Mouse (Mus musculus) hindbrain, embryonic 14.5 days (tissue): ENCODE results near the gene Lrrc17. TPM values are rescaled to one million over a fixed set of nuclear protein-coding genes. Genes with fewer than 3 reads are reported as not detected.

Experiments used
- ATAC-seq: fragments of 200-750 bp; cut with Nextera tagmentation; 2 replicates; pipeline ENCODE4 v1.8.0; 2017; ENCODE audit warnings: moderate number of reproducible peaks, mild to moderate bottlenecking, moderate TSS enrichment, moderate library complexity; ENCODE audit not compliant: low FRiP score
- DNase-seq: peaks from one replicate; pipeline ENCODE4 v3.0.0-alpha.2; 2015; ENCODE audit warnings: low spot score
- H3K27ac ChIP-seq: fragments of 300-500 bp; sonication (generic); 2 replicates; pipeline ENCODE4 v1.5.1; 2014; ENCODE audit warnings: mild to moderate bottlenecking, moderate library complexity
- H3K27me3 ChIP-seq: fragments of 300-500 bp; sonication (generic); 2 replicates; pipeline ENCODE4 v1.6.1; 2014; ENCODE audit warnings: mild to moderate bottlenecking, low read length, mixed read lengths; ENCODE audit not compliant: control insufficient read depth, insufficient read depth
- H3K36me3 ChIP-seq: fragments of 300-500 bp; sonication (generic); replicated peaks from 2 replicates; pipeline ENCODE4 v1.6.1; 2014; ENCODE audit not compliant: control insufficient read depth, insufficient read depth
- H3K4me1 ChIP-seq: fragments of 300-500 bp; sonication (generic); replicated peaks from 2 replicates; pipeline ENCODE4 v1.6.1; 2014; ENCODE audit warnings: antibody characterized with exemption, low read length, mixed read lengths; ENCODE audit not compliant: control insufficient read depth, insufficient read depth
- H3K4me2 ChIP-seq: fragments of 300-500 bp; sonication (generic); replicated peaks from 2 replicates; pipeline ENCODE4 v1.6.1; 2014; ENCODE audit warnings: mild to moderate bottlenecking, moderate library complexity
- H3K4me3 ChIP-seq: fragments of 300-500 bp; sonication (generic); replicated peaks from 2 replicates; pipeline ENCODE4 v1.5.1; 2014; ENCODE audit warnings: mild to moderate bottlenecking, low read length
- H3K9ac ChIP-seq: fragments of 300-500 bp; sonication (generic); 2 replicates; pipeline ENCODE4 v1.6.1; 2014
- H3K9me3 ChIP-seq: fragments of 300-500 bp; sonication (generic); 2 replicates; pipeline ENCODE4 v1.6.1; 2016; ENCODE audit warnings: low read length; ENCODE audit not compliant: control insufficient read depth
- WGBS: fragments of 180-500 bp; shearing (Covaris S2); extraction: QIAGEN DNeasy Blood & Tissue Kit; methylation state at CpG from one replicate; pipeline ENCODE4 v1.1.7; 2014; 5-methylcytosine and 5-hydroxymethylcytosine counted together
- polyA plus RNA-seq: library from polyadenylated mRNA; unstranded; fragments of >200 nt; fragmentation: Nextera tagmentation; extraction: Ambion mirVana; gene quantifications from 2 replicates; pipeline ENCODE4 v1.2.1, GENCODE M21; 2014

Lrrc17 gene
- polyA plus RNA-seq, 1 experiment from 2014 or later: 8.6 TPM

- DNase-seq: no peak
- H3K4me1 ChIP-seq: no peaks in the 10 kb centered on the region
- no peaks in the 10 kb centered on the region for H3K27me3 ChIP-seq
- no peak overlapping the region for H3K4me3 ChIP-seq
- H3K9me3 ChIP-seq: no peaks in the 10 kb centered on the region
- H3K36me3 ChIP-seq: no peaks in the 10 kb centered on the region
- H3K9ac ChIP-seq: no peak overlapping the region
- no peak overlapping the region for H3K4me2 ChIP-seq
- ATAC-seq: no peak
- H3K27ac ChIP-seq: no peak overlapping the region
- 83% methylated on average over 8 of the region's 8 CpGs for WGBS
Measured at GRCm38 (mm10) chr5:21505159-21505558, 38.2 kb upstream of the Lrrc17 start.

GRCm38 (mm10) chr5:21506887-21507286 lies 36.5 kb upstream of the Lrrc17 start:
- H3K36me3 ChIP-seq: no peaks in the 10 kb centered on the region
- H3K9ac ChIP-seq: no peak overlapping the region
- H3K27me3 ChIP-seq: no peaks in the 10 kb centered on the region
- no peak overlapping the region for H3K27ac ChIP-seq
- no peak overlapping the region for H3K4me3 ChIP-seq
- no peak for DNase-seq
- no peaks in the 10 kb centered on the region for H3K9me3 ChIP-seq
- no peaks in the 10 kb centered on the region for H3K4me1 ChIP-seq
- ATAC-seq: no peak
- no peak overlapping the region for H3K4me2 ChIP-seq
- WGBS: 74% methylated on average over 1 of the region's 1 CpGs

GRCm38 (mm10) chr5:21509801-21510200 lies 33.6 kb upstream of the Lrrc17 start:
- DNase-seq: no peak
- no peak overlapping the region for H3K4me2 ChIP-seq
- H3K36me3 ChIP-seq: no peaks in the 10 kb centered on the region
- no peak overlapping the region for H3K27ac ChIP-seq
- no peak overlapping the region for H3K4me3 ChIP-seq
- no peak for ATAC-seq
- H3K4me1 ChIP-seq: no peaks in the 10 kb centered on the region
- WGBS: 77% methylated on average over 4 of the region's 4 CpGs
- no peaks in the 10 kb centered on the region for H3K9me3 ChIP-seq
- H3K9ac ChIP-seq: no peak overlapping the region
- H3K27me3 ChIP-seq: no peaks in the 10 kb centered on the region

GRCm38 (mm10) chr5:21513363-21513762 lies 30.0 kb upstream of the Lrrc17 start:
- H3K4me1 ChIP-seq: no peaks in the 10 kb centered on the region
- no peak for ATAC-seq
- no peak overlapping the region for H3K9ac ChIP-seq
- H3K9me3 ChIP-seq: no peaks in the 10 kb centered on the region
- DNase-seq: no peak
- H3K27me3 ChIP-seq: no peaks in the 10 kb centered on the region
- WGBS: 63% methylated on average over 10 of the region's 10 CpGs
- no peak overlapping the region for H3K4me3 ChIP-seq
- no peaks in the 10 kb centered on the region for H3K36me3 ChIP-seq
- H3K4me2 ChIP-seq: no peak overlapping the region
- no peak overlapping the region for H3K27ac ChIP-seq

- Histone ChIP-seq H3K9me3 (no peaks in the 10 kb centered on the region), H3K36me3 (no peaks in the 10 kb centered on the region), H3K9ac (no peak overlapping the region), H3K27me3 (no peaks in the 10 kb centered on the region), H3K4me3 (no peak overlapping the region), H3K27ac (no peak overlapping the region), H3K4me2 (no peak overlapping the region), H3K4me1 (no peaks in the 10 kb centered on the region)
- WGBS: 95% methylated on average over 2 of the region's 2 CpGs
- ATAC-seq (no peak), DNase-seq (no peak)
Measured at GRCm38 (mm10) chr5:21517562-21517961, 25.8 kb upstream of the Lrrc17 start.

GRCm38 (mm10) chr5:21518207-21518606 lies 25.2 kb upstream of the Lrrc17 start:
- Histone ChIP-seq H3K4me3 (no peak overlapping the region), H3K36me3 (no peaks in the 10 kb centered on the region), H3K27ac (no peak overlapping the region), H3K9me3 (no peaks in the 10 kb centered on the region), H3K27me3 (no peaks in the 10 kb centered on the region), H3K4me1 (no peaks in the 10 kb centered on the region), H3K9ac (no peak overlapping the region), H3K4me2 (no peak overlapping the region)
- DNase-seq (no peak), ATAC-seq (no peak)
- WGBS: 64% methylated on average over 4 of the region's 4 CpGs

- Histone ChIP-seq H3K4me1 (no peaks in the 10 kb centered on the region), H3K27ac (no peak overlapping the region), H3K4me2 (no peak overlapping the region), H3K4me3 (no peak overlapping the region), H3K9ac (no peak overlapping the region), H3K9me3 (no peaks in the 10 kb centered on the region), H3K27me3 (no peaks in the 10 kb centered on the region), H3K36me3 (no peaks in the 10 kb centered on the region)
- no peak for DNase-seq
- WGBS: 87% methylated on average over 3 of the region's 3 CpGs
- ATAC-seq: no peak
Measured at GRCm38 (mm10) chr5:21519166-21519565, 24.2 kb upstream of the Lrrc17 start.

GRCm38 (mm10) chr5:21526835-21527485 lies 16.4 kb upstream of the Lrrc17 start:
- Histone ChIP-seq H3K4me1 (no peaks in the 10 kb centered on the region), H3K9me3 (0 out of 2 replicates have a peak, but pooled peaks cover 8% of the 10 kb centered on the region), H3K27ac (no peak overlapping the region), H3K9ac (no peak overlapping the region), H3K4me2 (no peak overlapping the region), H3K36me3 (no peaks in the 10 kb centered on the region), H3K4me3 (no peak overlapping the region), H3K27me3 (no peaks in the 10 kb centered on the region)
- WGBS: 12% methylated on average over 11 of the region's 11 CpGs
- DNase-seq (no peak), ATAC-seq (peak; percentile 57; the same call in 1 of the 2 replicates)

- no peak overlapping the region for H3K27ac ChIP-seq
- H3K36me3 ChIP-seq: no peaks in the 10 kb centered on the region
- H3K27me3 ChIP-seq: no peaks in the 10 kb centered on the region
- ATAC-seq (no peak), DNase-seq (no peak)
- 0 out of 2 replicates have a peak, but pooled peaks cover 8% of the 10 kb centered on the region for H3K9me3 ChIP-seq
- WGBS: 38% methylated on average over 4 of the region's 4 CpGs
- no peak overlapping the region for H3K9ac ChIP-seq
- no peaks in the 10 kb centered on the region for H3K4me1 ChIP-seq
- no peak overlapping the region for H3K4me3 ChIP-seq
- no peak overlapping the region for H3K4me2 ChIP-seq
Measured at GRCm38 (mm10) chr5:21527488-21527911, 15.9 kb upstream of the Lrrc17 start.
